Mouse (Mus musculus) stomach, embryonic 15.5 days (tissue): Measurements from ENCODE around the gene Nck2. TPM values are rescaled to one million over a fixed set of nuclear protein-coding genes. Genes with fewer than 3 reads are reported as not detected.

Experiments
- ATAC-seq: fragments of 200-750 bp; cut with Nextera tagmentation; 2 replicates; pipeline ENCODE4 v1.8.0; 2017; ENCODE audit warnings: low read depth, moderate number of reproducible peaks, moderate TSS enrichment; ENCODE audit not compliant: insufficient read depth, low FRiP score
- H3K27ac ChIP-seq: fragments of 300-500 bp; sonication (generic); 2 replicates; pipeline ENCODE4 v1.5.1; 2015; ENCODE audit warnings: mild to moderate bottlenecking, inconsistent platforms
- H3K27me3 ChIP-seq: fragments of 300-500 bp; sonication (generic); replicated peaks from 2 replicates; pipeline ENCODE4 v1.6.1; 2015; ENCODE audit warnings: inconsistent platforms
- H3K36me3 ChIP-seq: fragments of 300-500 bp; sonication (generic); 2 replicates; pipeline ENCODE4 v1.6.1; 2015; ENCODE audit warnings: inconsistent platforms
- H3K4me1 ChIP-seq: fragments of 300-500 bp; sonication (generic); 2 replicates; pipeline ENCODE4 v1.6.1; 2015; ENCODE audit warnings: inconsistent platforms
- H3K4me2 ChIP-seq: fragments of 300-500 bp; sonication (generic); 2 replicates; pipeline ENCODE4 v1.6.1; 2015; ENCODE audit warnings: mild to moderate bottlenecking, inconsistent platforms
- H3K4me3 ChIP-seq: fragments of 300-500 bp; sonication (generic); replicated peaks from 2 replicates; pipeline ENCODE4 v1.5.1; 2015; ENCODE audit warnings: inconsistent platforms
- H3K9ac ChIP-seq: fragments of 300-500 bp; sonication (generic); 2 replicates; pipeline ENCODE4 v1.6.1; 2015; ENCODE audit warnings: inconsistent platforms
- H3K9me3 ChIP-seq: fragments of 300-500 bp; sonication (generic); 2 replicates; pipeline ENCODE4 v1.6.1; 2016; ENCODE audit warnings: inconsistent platforms
- WGBS: fragments of 180-500 bp; shearing (Covaris S2); methylation state at CpG from one replicate; pipeline ENCODE4 v1.1.7; 2015; 5-methylcytosine and 5-hydroxymethylcytosine counted together
- polyA plus RNA-seq: library from polyadenylated mRNA; unstranded; fragments of >200 nt; fragmentation: Nextera tagmentation; extraction: Ambion mirVana; gene quantifications from 2 replicates; pipeline ENCODE4 v1.2.1, GENCODE M21; 2015

Gene Nck2
- polyA plus RNA-seq, 1 experiment from 2014 or later = 41.3 TPM

- no peaks in the 10 kb centered on the region for H3K36me3 ChIP-seq
- 72% methylated on average over 6 of the region's 6 CpGs for WGBS
- no peak overlapping the region for H3K4me2 ChIP-seq
- peaks cover 16% of the 10 kb centered on the region; the same call in 1 of the 2 replicates for H3K4me1 ChIP-seq
- H3K9me3 ChIP-seq = no peaks in the 10 kb centered on the region
- ATAC-seq = no peak
- no peak overlapping the region for H3K4me3 ChIP-seq
- H3K27ac ChIP-seq = no peak overlapping the region
- H3K27me3 ChIP-seq = no peaks in the 10 kb centered on the region
- no peak overlapping the region for H3K9ac ChIP-seq
Measured at GRCm38 (mm10) chr1:43497951-43498350, 53.6 kb downstream of the Nck2 start.

- Histone ChIP-seq H3K9ac (no peak overlapping the region), H3K27me3 (no peaks in the 10 kb centered on the region), H3K9me3 (no peaks in the 10 kb centered on the region), H3K4me2 (no peak overlapping the region), H3K4me1 (peaks cover 23% of the 10 kb centered on the region; the same call in 1 of the 2 replicates), H3K27ac (no peak overlapping the region), H3K36me3 (no peaks in the 10 kb centered on the region), H3K4me3 (no peak overlapping the region)
- 62% methylated on average over 5 of the region's 5 CpGs for WGBS
- ATAC-seq = no peak
Measured at GRCm38 (mm10) chr1:43500121-43500520, 55.7 kb downstream of the Nck2 start.

- Histone ChIP-seq H3K4me1 (peaks cover 23% of the 10 kb centered on the region; the same call in 1 of the 2 replicates), H3K36me3 (no peaks in the 10 kb centered on the region), H3K9ac (no peak overlapping the region), H3K4me2 (no peak overlapping the region), H3K27ac (no peak overlapping the region), H3K9me3 (no peaks in the 10 kb centered on the region), H3K27me3 (no peaks in the 10 kb centered on the region), H3K4me3 (no peak overlapping the region)
- ATAC-seq = 0 out of 2 replicates have a peak, but pooled peaks have one; percentile 59
- WGBS = 84% methylated on average over 6 of the region's 6 CpGs
Measured at GRCm38 (mm10) chr1:43501143-43501919, 57.0 kb downstream of the Nck2 start.

- peaks cover 23% of the 10 kb centered on the region; the same call in 1 of the 2 replicates for H3K4me1 ChIP-seq
- no peak for ATAC-seq
- H3K27me3 ChIP-seq = no peaks in the 10 kb centered on the region
- H3K4me2 ChIP-seq = no peak overlapping the region
- H3K9me3 ChIP-seq = no peaks in the 10 kb centered on the region
- H3K9ac ChIP-seq = no peak overlapping the region
- WGBS = 52% methylated on average over 10 of the region's 10 CpGs
- no peaks in the 10 kb centered on the region for H3K36me3 ChIP-seq
- no peak overlapping the region for H3K27ac ChIP-seq
- H3K4me3 ChIP-seq = no peak overlapping the region
Measured at GRCm38 (mm10) chr1:43501920-43502791, 57.8 kb downstream of the Nck2 start.

- peaks cover 23% of the 10 kb centered on the region; the same call in 1 of the 2 replicates for H3K4me1 ChIP-seq
- H3K9ac ChIP-seq = no peak overlapping the region
- no peak overlapping the region for H3K4me2 ChIP-seq
- no peaks in the 10 kb centered on the region for H3K36me3 ChIP-seq
- no peak for ATAC-seq
- WGBS = 37% methylated on average over 8 of the region's 8 CpGs
- no peak overlapping the region for H3K27ac ChIP-seq
- no peak overlapping the region for H3K4me3 ChIP-seq
- H3K27me3 ChIP-seq = no peaks in the 10 kb centered on the region
- H3K9me3 ChIP-seq = no peaks in the 10 kb centered on the region
Measured at GRCm38 (mm10) chr1:43502792-43503146, 58.4 kb downstream of the Nck2 start.

GRCm38 (mm10) chr1:43503261-43503660 is 58.9 kb downstream of the Nck2 start:
- WGBS = 79% methylated on average over 2 of the region's 2 CpGs
- Histone ChIP-seq H3K4me3 (no peak overlapping the region), H3K9me3 (no peaks in the 10 kb centered on the region), H3K27ac (no peak overlapping the region), H3K9ac (no peak overlapping the region), H3K27me3 (no peaks in the 10 kb centered on the region), H3K4me2 (no peak overlapping the region), H3K36me3 (no peaks in the 10 kb centered on the region), H3K4me1 (peaks cover 23% of the 10 kb centered on the region; the same call in 1 of the 2 replicates)
- ATAC-seq = no peak

GRCm38 (mm10) chr1:43503676-43504075 is 59.3 kb downstream of the Nck2 start:
- no peak overlapping the region for H3K27ac ChIP-seq
- no peak overlapping the region for H3K4me2 ChIP-seq

GRCm38 (mm10) chr1:43504235-43504634 is 59.9 kb downstream of the Nck2 start:
- H3K27me3 ChIP-seq = no peaks in the 10 kb centered on the region
- WGBS = 47% methylated on average over 4 of the region's 4 CpGs
- H3K27ac ChIP-seq = no peak overlapping the region
- peaks cover 23% of the 10 kb centered on the region; the same call in 1 of the 2 replicates for H3K4me1 ChIP-seq
- H3K4me3 ChIP-seq = no peak overlapping the region
- no peak for ATAC-seq
- no peak overlapping the region for H3K4me2 ChIP-seq
- no peaks in the 10 kb centered on the region for H3K9me3 ChIP-seq
- no peak overlapping the region for H3K9ac ChIP-seq
- H3K36me3 ChIP-seq = no peaks in the 10 kb centered on the region

More at GRCm38 (mm10) chr1:43503676-43504075, 59.3 kb downstream of the Nck2 start:
- Histone ChIP-seq H3K9ac (no peak overlapping the region), H3K27me3 (no peaks in the 10 kb centered on the region), H3K4me3 (no peak overlapping the region), H3K9me3 (no peaks in the 10 kb centered on the region), H3K4me1 (peaks cover 23% of the 10 kb centered on the region; the same call in 1 of the 2 replicates), H3K36me3 (no peaks in the 10 kb centered on the region)
- no peak for ATAC-seq
- 71% methylated on average over 6 of the region's 6 CpGs for WGBS

- WGBS = 67% methylated on average over 3 of the region's 3 CpGs
- Histone ChIP-seq H3K27me3 (no peaks in the 10 kb centered on the region), H3K9me3 (no peaks in the 10 kb centered on the region), H3K36me3 (no peaks in the 10 kb centered on the region), H3K4me2 (no peak overlapping the region), H3K4me3 (no peak overlapping the region), H3K27ac (no peak overlapping the region), H3K9ac (no peak overlapping the region), H3K4me1 (peaks cover 17% of the 10 kb centered on the region; the same call in 1 of the 2 replicates)
- ATAC-seq = no peak
Measured at GRCm38 (mm10) chr1:43506638-43507037, 62.3 kb downstream of the Nck2 start.

GRCm38 (mm10) chr1:43507809-43508208 is 63.4 kb downstream of the Nck2 start:
- H3K9me3 ChIP-seq = no peaks in the 10 kb centered on the region
- H3K4me2 ChIP-seq = no peak overlapping the region
- H3K4me3 ChIP-seq = no peak overlapping the region
- 81% methylated on average over 1 of the region's 1 CpGs for WGBS
- ATAC-seq = no peak
- no peak overlapping the region for H3K27ac ChIP-seq
- no peak overlapping the region for H3K9ac ChIP-seq
- no peaks in the 10 kb centered on the region for H3K27me3 ChIP-seq
- 0 out of 2 replicates have a peak, but pooled peaks cover 10% of the 10 kb centered on the region for H3K36me3 ChIP-seq
- H3K4me1 ChIP-seq = peaks cover 8% of the 10 kb centered on the region; the same call in 1 of the 2 replicates

- Histone ChIP-seq H3K9ac (no peak overlapping the region), H3K4me3 (no peak overlapping the region), H3K9me3 (no peaks in the 10 kb centered on the region), H3K36me3 (0 out of 2 replicates have a peak, but pooled peaks cover 12% of the 10 kb centered on the region), H3K4me2 (no peak overlapping the region), H3K27ac (no peak overlapping the region), H3K4me1 (no peaks in the 10 kb centered on the region), H3K27me3 (no peaks in the 10 kb centered on the region)
- WGBS = 88% methylated on average over 12 of the region's 12 CpGs
- no peak for ATAC-seq
Measured at GRCm38 (mm10) chr1:43511256-43511655, 66.9 kb downstream of the Nck2 start.

GRCm38 (mm10) chr1:43511667-43512066 is 67.3 kb downstream of the Nck2 start:
- H3K4me3 ChIP-seq = no peak overlapping the region
- H3K27ac ChIP-seq = no peak overlapping the region
- 0 out of 2 replicates have a peak, but pooled peaks cover 12% of the 10 kb centered on the region for H3K36me3 ChIP-seq
- no peak overlapping the region for H3K9ac ChIP-seq
- H3K4me1 ChIP-seq = no peaks in the 10 kb centered on the region
- ATAC-seq = no peak
- no peaks in the 10 kb centered on the region for H3K27me3 ChIP-seq
- H3K4me2 ChIP-seq = no peak overlapping the region
- H3K9me3 ChIP-seq = no peaks in the 10 kb centered on the region
- 88% methylated on average over 8 of the region's 8 CpGs for WGBS
